Mouse (Mus musculus) activated CD4-positive, CD25-positive, alpha-beta regulatory T cell, adult 9 weeks (primary cell): ENCODE measurements around the gene Olfr203. TPM values are rescaled to one million over a fixed set of nuclear protein-coding genes. Genes with fewer than 3 reads are reported as not detected.

Experiments
- polyA plus RNA-seq: library from polyadenylated mRNA; unstranded; fragments of 100-300 nt; shearing (Covaris generic); gene quantifications from one replicate; pipeline ENCODE4 v1.2.1, GENCODE M21; 2017

Gene Olfr203
- polyA plus RNA-seq, result not detected

GRCm38 (mm10) chr16:59298581-59298980 lies at the start of gene Olfr203:
Olfr203 (plus strand) TSS chr16:59298881.

DNA sequence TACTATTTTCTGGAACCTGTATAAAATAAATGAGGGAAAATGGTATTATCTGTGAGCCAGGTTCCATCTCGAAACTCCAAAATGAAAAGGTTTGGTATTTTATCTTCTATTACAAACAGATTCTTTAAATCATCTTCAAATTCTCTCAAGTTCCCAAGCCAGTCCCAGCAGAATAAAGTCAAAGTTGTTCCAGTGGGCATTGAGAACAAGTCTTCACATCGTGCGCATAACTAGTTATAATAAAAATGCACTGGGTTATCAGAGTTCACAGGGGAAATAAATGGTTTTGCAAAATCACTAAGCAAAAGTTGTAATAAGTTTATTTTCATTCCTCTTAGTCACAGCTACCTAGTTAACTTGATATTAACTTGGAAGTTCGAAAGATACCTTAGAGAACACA lies 26.1 kb upstream of the Olfr203 start, which contains the start of gene Olfr201:
Gene Olfr201 (minus strand): TSS at position 101 of the 400 bp plus-strand sequence.

DNA sequence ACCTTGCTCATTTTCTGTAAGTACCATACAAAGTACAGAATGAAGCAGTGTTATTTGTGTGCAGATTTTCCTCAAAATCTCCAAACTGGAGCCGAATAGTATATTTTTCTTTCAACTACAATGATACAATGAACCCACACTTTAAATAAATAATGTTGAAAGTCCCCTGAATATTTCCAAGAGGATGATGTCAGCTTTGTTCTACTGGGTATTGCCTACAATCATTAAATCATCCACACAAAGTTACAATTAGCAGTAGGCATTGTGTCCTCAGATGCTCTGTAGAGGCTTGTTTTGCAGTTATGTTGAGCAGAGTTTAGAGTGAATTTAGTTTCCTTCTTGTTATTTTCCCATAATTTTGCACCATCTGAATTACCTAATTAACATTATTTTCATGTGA lies 12.0 kb upstream of the Olfr203 start, which contains the start of gene Olfr202:
Gene Olfr202 (minus strand): TSS at position 101 of the 400 bp plus-strand sequence.

GRCm38 (mm10) chr16:59318148-59318547 lies 19.5 kb downstream of the Olfr203 start, which contains the start of gene Olfr204:
Olfr204 (minus strand) TSS chr16:59318248.

DNA sequence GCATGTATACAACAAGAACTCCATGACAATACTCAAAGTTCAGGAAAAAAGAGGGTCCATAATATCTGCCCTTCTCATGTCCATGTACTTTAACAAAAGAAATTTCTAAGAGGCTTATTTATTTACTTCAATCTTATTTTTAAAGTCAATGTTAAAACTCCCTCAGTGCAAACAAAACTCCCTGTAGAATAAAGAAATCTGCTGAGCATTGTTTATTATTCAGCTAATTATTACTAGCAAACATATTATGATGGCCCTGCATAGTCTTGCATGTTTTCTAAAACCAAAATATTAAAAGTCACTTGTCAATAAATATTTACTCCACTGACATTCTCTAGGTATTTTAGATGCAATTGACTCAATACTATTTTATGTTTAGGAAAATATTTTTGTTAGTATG lies 32.4 kb downstream of the Olfr203 start, which contains the start of gene Olfr205:
Gene Olfr205 (minus strand): TSS at position 101 of the 400 bp plus-strand sequence.

GRCm38 (mm10) chr16:59349146-59349545 lies 50.5 kb downstream of the Olfr203 start, which contains the start of gene Olfr206:
Olfr206 (minus strand) TSS chr16:59349246.

Other genes starting within 250 kb of the Olfr203 start
- not detected for gene Olfr190, start 220.9 kb upstream of the Olfr203 start, polyA plus RNA-seq
- not detected for gene Olfr191, start 209.1 kb upstream of the Olfr203 start, polyA plus RNA-seq
- not detected for gene Olfr193, start 187.0 kb upstream of the Olfr203 start, polyA plus RNA-seq
- not detected for gene Olfr194, start 177.8 kb upstream of the Olfr203 start, polyA plus RNA-seq
- not detected for gene Olfr195, start 151.8 kb upstream of the Olfr203 start, polyA plus RNA-seq
- gene Olfr196, start 128.4 kb upstream of the Olfr203 start, polyA plus RNA-seq, result not detected
- gene Olfr198, start 95.3 kb upstream of the Olfr203 start, polyA plus RNA-seq, result not detected
- gene Olfr199, start 79.1 kb upstream of the Olfr203 start, polyA plus RNA-seq, result not detected
- not detected for gene Olfr201, start 26.2 kb upstream of the Olfr203 start, polyA plus RNA-seq
- not detected for gene Olfr202, start 12.1 kb upstream of the Olfr203 start, polyA plus RNA-seq
- gene Olfr204, start 19.4 kb downstream of the Olfr203 start, polyA plus RNA-seq, result not detected
- gene Olfr205, start 32.3 kb downstream of the Olfr203 start, polyA plus RNA-seq, result not detected
- not detected for gene Olfr206, start 50.4 kb downstream of the Olfr203 start, polyA plus RNA-seq
- gene Olfr209, start 65.1 kb downstream of the Olfr203 start, polyA plus RNA-seq, result not detected
- gene Gabrr3, start 108.5 kb downstream of the Olfr203 start, polyA plus RNA-seq, result not detected
- 92.4 TPM for gene Riox2, start 172.9 kb downstream of the Olfr203 start, polyA plus RNA-seq